Mouse (Mus musculus): ENCODE results near the gene Olfr1193.

DNA sequence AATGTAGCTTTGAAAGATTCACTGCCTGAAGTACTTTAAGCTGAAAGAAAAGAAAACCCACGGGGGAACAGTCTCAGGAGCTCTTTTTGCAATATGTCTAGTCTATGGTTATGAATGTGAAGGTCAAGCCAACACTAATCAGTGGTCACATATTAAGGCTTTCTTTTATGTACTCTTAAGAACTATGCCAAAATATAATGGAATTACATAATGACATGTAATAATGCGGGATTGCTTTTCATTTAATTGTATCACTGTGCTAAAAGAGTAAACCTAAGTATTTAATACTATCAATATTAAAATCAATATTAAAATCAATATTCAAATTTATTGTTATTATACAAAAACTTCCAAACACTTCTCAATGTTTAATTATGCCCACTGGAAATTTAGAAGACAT, 29.1 kb downstream of the Olfr1193 start, which contains the start of gene Olfr1196:
- TF ChIP-seq POLR2A (IDR thresholded peaks at IDR 0.05; ENCODE audit: low read depth, low read length), result no peak
- no peak for TF ChIP-seq CTCF (IDR thresholded peaks at IDR 0.05; ENCODE audit: extremely low read depth, insufficient read depth, insufficient read length, insufficient replicate concordance)

Data from spleen, adult 2 months (tissue).